Mouse (Mus musculus) lung, embryonic 14.5 days (tissue): ENCODE data around the gene Svop. TPM values are rescaled to one million over a fixed set of nuclear protein-coding genes. Genes with fewer than 3 reads are reported as not detected.

Experiments
- ATAC-seq: fragments of 200-750 bp; cut with Nextera tagmentation; 2 replicates; pipeline ENCODE4 v1.8.0; 2017; ENCODE audit warnings: mild to moderate bottlenecking, moderate TSS enrichment, moderate library complexity; ENCODE audit not compliant: insufficient read depth
- DNase-seq: peaks from one replicate; pipeline ENCODE4 v3.0.0-alpha.2; 2015
- H3K27ac ChIP-seq: fragments of 300-500 bp; sonication (generic); 2 replicates; pipeline ENCODE4 v1.5.1; 2014; ENCODE audit warnings: low read depth, mild to moderate bottlenecking, moderate library complexity
- H3K27me3 ChIP-seq: fragments of 300-500 bp; sonication (generic); 2 replicates; pipeline ENCODE4 v1.6.1; 2014; ENCODE audit warnings: low read length, control low read depth; ENCODE audit not compliant: insufficient read depth
- H3K36me3 ChIP-seq: fragments of 300-500 bp; sonication (generic); 2 replicates; pipeline ENCODE4 v1.6.1; 2014; ENCODE audit warnings: control low read depth; ENCODE audit not compliant: insufficient read depth
- H3K4me1 ChIP-seq: fragments of 300-500 bp; sonication (generic); 2 replicates; pipeline ENCODE4 v1.6.1; 2014; ENCODE audit warnings: antibody characterized with exemption, control low read depth; ENCODE audit not compliant: insufficient read depth
- H3K4me2 ChIP-seq: fragments of 300-500 bp; sonication (generic); 2 replicates; pipeline ENCODE4 v1.6.1; 2014; ENCODE audit warnings: mild to moderate bottlenecking
- H3K4me3 ChIP-seq: fragments of 300-500 bp; sonication (generic); 2 replicates; pipeline ENCODE4 v1.5.1; 2014; ENCODE audit warnings: low read depth, low read length
- H3K9ac ChIP-seq: fragments of 300-500 bp; sonication (generic); 2 replicates; pipeline ENCODE4 v1.6.1; 2014
- H3K9me3 ChIP-seq: fragments of 300-500 bp; sonication (generic); 2 replicates; pipeline ENCODE4 v1.6.1; 2016; ENCODE audit warnings: low read depth, low read length, control low read depth
- CTCF ChIP-seq: IDR thresholded peaks from 2 replicates; pipeline ENCODE4 v1.5.1; 2016; ENCODE audit warnings: antibody characterized with exemption, low read depth
- WGBS: fragments of 180-500 bp; shearing (Covaris S2); extraction: QIAGEN DNeasy Blood & Tissue Kit; methylation state at CpG from one replicate; pipeline ENCODE4 v1.1.7; 2014; 5-methylcytosine and 5-hydroxymethylcytosine counted together
- polyA plus RNA-seq: library from polyadenylated mRNA; unstranded; fragments of >200 nt; fragmentation: Nextera tagmentation; extraction: Ambion mirVana; gene quantifications from 2 replicates; pipeline ENCODE4 v1.2.1, GENCODE M21; 2014

The Svop gene
- polyA plus RNA-seq, 1 experiment from 2014 or later: 0.22 TPM

- 79% methylated on average over 20 of the region's 20 CpGs for WGBS
- Histone ChIP-seq H3K36me3 (peaks cover 22% of the 10 kb centered on the region; the same call in 1 of the 2 replicates), H3K4me2 (no peak overlapping the region), H3K4me1 (peaks cover 7% of the 10 kb centered on the region; the same call in 1 of the 2 replicates), H3K27me3 (no peaks in the 10 kb centered on the region), H3K9me3 (no peaks in the 10 kb centered on the region), H3K9ac (no peak overlapping the region), H3K4me3 (no peak overlapping the region), H3K27ac (no peak overlapping the region)
- TF ChIP-seq CTCF: no peak
- ATAC-seq (no peak), DNase-seq (no peak)
Measured at GRCm38 (mm10) chr5:113989437-113990024, 101.8 kb downstream of the Svop start.

GRCm38 (mm10) chr5:113986182-113986961 is 105.0 kb downstream of the Svop start:
- TF ChIP-seq CTCF: no peak
- H3K4me2 ChIP-seq: no peak overlapping the region
- H3K27ac ChIP-seq: peak overlapping the region; percentile 70
- H3K36me3 ChIP-seq: peaks cover 39% of the 10 kb centered on the region
- peak; percentile 49; the same call in 1 of the 2 replicates for ATAC-seq
- WGBS: 30% methylated on average over 9 of the region's 9 CpGs
- peak; percentile 42 for DNase-seq
- H3K27me3 ChIP-seq: no peaks in the 10 kb centered on the region
- H3K9ac ChIP-seq: no peak overlapping the region; the same call in none of the 2 replicates
- H3K9me3 ChIP-seq: no peaks in the 10 kb centered on the region
- H3K4me3 ChIP-seq: no peak overlapping the region
- H3K4me1 ChIP-seq: no peaks in the 10 kb centered on the region

- H3K4me2 ChIP-seq: no peak overlapping the region
- no peak overlapping the region for H3K9ac ChIP-seq
- no peak for DNase-seq
- H3K9me3 ChIP-seq: no peaks in the 10 kb centered on the region
- H3K36me3 ChIP-seq: peaks cover 43% of the 10 kb centered on the region
- TF ChIP-seq CTCF: no peak
- WGBS: 60% methylated on average over 2 of the region's 2 CpGs
- no peaks in the 10 kb centered on the region for H3K4me1 ChIP-seq
- no peaks in the 10 kb centered on the region for H3K27me3 ChIP-seq
- H3K27ac ChIP-seq: peak overlapping the region; percentile 70
- no peak overlapping the region for H3K4me3 ChIP-seq
- ATAC-seq: no peak
Measured at GRCm38 (mm10) chr5:113985737-113986136, 105.6 kb downstream of the Svop start.

- Histone ChIP-seq H3K27ac (0 out of 2 replicates have a peak overlapping the region, but pooled peaks have one; percentile 2), H3K4me1 (no peaks in the 10 kb centered on the region), H3K9ac (no peak overlapping the region), H3K9me3 (no peaks in the 10 kb centered on the region), H3K4me2 (peak overlapping the region; percentile 13; the same call in 1 of the 2 replicates), H3K36me3 (peaks cover 37% of the 10 kb centered on the region), H3K4me3 (no peak overlapping the region), H3K27me3 (no peaks in the 10 kb centered on the region)
- TF ChIP-seq CTCF: no peak
- ATAC-seq (no peak; the same call in 1 of the 2 replicates), DNase-seq (no peak)
- WGBS: 68% methylated on average over 13 of the region's 13 CpGs
Measured at GRCm38 (mm10) chr5:113984025-113984740, 107.2 kb downstream of the Svop start.

- no peaks in the 10 kb centered on the region for H3K4me1 ChIP-seq
- no peak overlapping the region for H3K4me3 ChIP-seq
- 64% methylated on average over 6 of the region's 6 CpGs for WGBS
- no peak overlapping the region; the same call in 1 of the 2 replicates for H3K4me2 ChIP-seq
- DNase-seq: no peak
- no peaks in the 10 kb centered on the region for H3K9me3 ChIP-seq
- H3K27me3 ChIP-seq: no peaks in the 10 kb centered on the region
- no peak overlapping the region for H3K27ac ChIP-seq
- no peak for TF ChIP-seq CTCF
- ATAC-seq: no peak
- H3K36me3 ChIP-seq: peaks cover 31% of the 10 kb centered on the region
- H3K9ac ChIP-seq: no peak overlapping the region
Measured at GRCm38 (mm10) chr5:113983541-113983940, 107.8 kb downstream of the Svop start.

GRCm38 (mm10) chr5:113981843-113982242 is 109.5 kb downstream of the Svop start:
- ATAC-seq (no peak), DNase-seq (no peak)
- no peak overlapping the region for H3K27ac ChIP-seq
- no peak overlapping the region for H3K4me3 ChIP-seq
- no peaks in the 10 kb centered on the region for H3K9me3 ChIP-seq
- 73% methylated on average over 8 of the region's 8 CpGs for WGBS
- H3K4me2 ChIP-seq: no peak overlapping the region
- peaks cover 33% of the 10 kb centered on the region for H3K36me3 ChIP-seq
- H3K27me3 ChIP-seq: no peaks in the 10 kb centered on the region
- no peak overlapping the region; the same call in 1 of the 2 replicates for H3K9ac ChIP-seq
- no peak for TF ChIP-seq CTCF
- no peaks in the 10 kb centered on the region for H3K4me1 ChIP-seq

- Histone ChIP-seq H3K27me3 (no peaks in the 10 kb centered on the region), H3K9me3 (no peaks in the 10 kb centered on the region), H3K9ac (no peak overlapping the region), H3K4me1 (peaks cover 3% of the 10 kb centered on the region), H3K27ac (no peak overlapping the region), H3K4me2 (no peak overlapping the region), H3K4me3 (no peak overlapping the region), H3K36me3 (peaks cover 31% of the 10 kb centered on the region)
- DNase-seq (no peak), ATAC-seq (no peak)
- no peak for TF ChIP-seq CTCF
- 79% methylated on average over 6 of the region's 6 CpGs for WGBS
Measured at GRCm38 (mm10) chr5:113981171-113981570, 110.2 kb downstream of the Svop start.
